Mouse (Mus musculus) left cerebral cortex, adult 2 months (tissue): ENCODE measurements at regions not wholly inside any gene's neighbourhood (a gene's known extent, or its start where the extent isn't known, plus 50 kb on each side); places are given as distances from the start of the nearest gene placed in this dataset.

ENCODE experiments used
- DNase-seq, 2 experiments: peaks; one replicate each; pipeline ENCODE4 v3.0.0; 2021 to 2022; ENCODE audit warnings: low spot score in 2 of 2, mixed read lengths in 1 of 2; ENCODE audit errors: extremely low spot score in 1 of 2
- H3K27ac ChIP-seq: fragments of 200-600 bp; 2 replicates; pipeline ENCODE4 v1.8.1; 2022
- H3K4me3 ChIP-seq: fragments of 200-600 bp; 2 replicates; pipeline ENCODE4 v1.8.1; 2022
- CTCF ChIP-seq: fragments of 200-600 bp; IDR thresholded peaks from 2 replicates; pipeline ENCODE4 v1.8.1; 2022; ENCODE audit warnings: antibody characterized with exemption, mild to moderate bottlenecking, moderate library complexity
- intact Hi-C: fragments of 180-260 bp; cut with DNase I; formaldehyde crosslinking; loops from one replicate; pipeline ENCODE4 v1.15.1; 2025

DNA sequence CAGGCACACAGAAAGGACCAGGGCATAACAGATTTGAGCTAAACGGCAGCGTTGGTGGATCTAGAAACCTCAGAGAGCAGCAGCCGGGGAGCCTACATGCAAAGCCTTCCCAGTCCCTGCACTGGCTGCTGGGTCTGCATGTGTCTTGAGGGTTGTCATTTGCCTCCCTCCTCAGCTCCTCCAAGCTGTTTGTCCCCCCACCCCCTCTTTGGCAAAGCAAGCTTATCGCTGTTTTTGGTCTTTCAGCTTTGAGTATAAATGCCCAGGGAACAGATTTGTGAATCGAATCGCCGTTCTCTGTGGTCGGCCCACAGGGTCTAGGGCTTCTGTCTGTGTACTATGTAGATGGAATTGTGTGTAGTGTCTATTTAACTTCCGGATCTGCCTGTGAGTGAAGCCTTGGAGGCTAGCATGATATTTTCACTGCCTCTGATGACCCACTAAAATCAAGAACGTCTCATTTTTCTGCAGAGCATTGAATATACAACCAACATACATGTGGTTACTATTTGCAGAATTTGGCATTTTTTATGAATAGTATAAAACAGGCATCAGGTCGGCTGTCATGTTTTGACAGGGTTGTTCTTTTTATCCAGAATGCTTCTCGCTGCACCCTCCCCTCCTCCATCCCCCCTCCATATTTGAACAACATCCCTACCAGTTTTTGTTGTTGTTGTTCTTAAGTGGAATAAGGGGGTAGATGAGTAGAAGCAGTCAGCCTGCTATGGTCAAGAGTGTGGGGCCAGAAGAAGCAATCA lies 121.3 kb upstream of the Gm10295 start:
- no peak for TF ChIP-seq CTCF
- intact Hi-C loops, result no loop called here
- H3K4me3 ChIP-seq, result peak overlapping the region; percentile 18; the same call in 1 of the 2 replicates
- no peak overlapping the region for H3K27ac ChIP-seq
- DNase-seq, result no peak

GRCm38 (mm10) chr7:71471658-71472383 lies 120.5 kb upstream of the Gm10295 start:
- intact Hi-C loops, result no loop called here
- TF ChIP-seq CTCF, result no peak
- Histone ChIP-seq H3K4me3 (peak overlapping the region; percentile 18; the same call in 1 of the 2 replicates), H3K27ac (0 out of 2 replicates have a peak overlapping the region, but pooled peaks have one; percentile 11)
- DNase-seq, result peak in 1 of 2 experiments; percentile 15

DNA sequence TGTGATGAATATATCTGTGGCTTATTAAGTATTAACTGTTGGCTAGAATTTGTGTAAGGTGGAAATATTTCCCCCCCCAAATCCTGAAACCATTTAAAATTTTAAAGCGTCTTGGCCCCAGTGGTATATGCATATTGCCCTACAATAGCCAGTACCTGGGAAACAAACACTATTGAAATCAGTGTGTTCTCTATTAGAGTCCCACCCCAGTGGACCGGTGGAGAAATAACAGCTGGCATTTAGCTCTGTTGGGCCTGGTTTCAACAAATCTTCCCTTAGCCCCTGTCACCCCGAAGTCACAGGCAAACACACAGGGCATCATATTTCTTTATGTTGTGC lies 120.0 kb upstream of the Gm10295 start:
- TF ChIP-seq CTCF, result no peak
- intact Hi-C loops, result no loop called here
- Histone ChIP-seq H3K4me3 (no peak overlapping the region), H3K27ac (no peak overlapping the region)
- no peak for DNase-seq

GRCm38 (mm10) chr7:71470418-71470817 lies 119.1 kb upstream of the Gm10295 start:
- no peak for TF ChIP-seq CTCF
- Histone ChIP-seq H3K4me3 (no peak overlapping the region), H3K27ac (no peak overlapping the region)
- DNase-seq, result no peak
- intact Hi-C loops, result no loop called here

GRCm38 (mm10) chr7:71469951-71470350 lies 118.7 kb upstream of the Gm10295 start:
- TF ChIP-seq CTCF, result no peak
- DNase-seq, result no peak
- Histone ChIP-seq H3K4me3 (no peak overlapping the region), H3K27ac (no peak overlapping the region)
- intact Hi-C loops, result no loop called here

- intact Hi-C loops, result no loop called here
- DNase-seq, result no peak
- TF ChIP-seq CTCF, result no peak
Measured at GRCm38 (mm10) chr7:71467436-71468127, 116.3 kb upstream of the Gm10295 start.

GRCm38 (mm10) chr7:71464127-71464526 lies 112.8 kb upstream of the Gm10295 start:
- TF ChIP-seq CTCF, result no peak
- intact Hi-C loops, result no loop called here
- Histone ChIP-seq H3K27ac (no peak overlapping the region), H3K4me3 (no peak overlapping the region)
- no peak for DNase-seq

More at GRCm38 (mm10) chr7:71467436-71468127, 116.3 kb upstream of the Gm10295 start:
- Histone ChIP-seq H3K4me3 (no peak overlapping the region), H3K27ac (no peak overlapping the region)

DNA sequence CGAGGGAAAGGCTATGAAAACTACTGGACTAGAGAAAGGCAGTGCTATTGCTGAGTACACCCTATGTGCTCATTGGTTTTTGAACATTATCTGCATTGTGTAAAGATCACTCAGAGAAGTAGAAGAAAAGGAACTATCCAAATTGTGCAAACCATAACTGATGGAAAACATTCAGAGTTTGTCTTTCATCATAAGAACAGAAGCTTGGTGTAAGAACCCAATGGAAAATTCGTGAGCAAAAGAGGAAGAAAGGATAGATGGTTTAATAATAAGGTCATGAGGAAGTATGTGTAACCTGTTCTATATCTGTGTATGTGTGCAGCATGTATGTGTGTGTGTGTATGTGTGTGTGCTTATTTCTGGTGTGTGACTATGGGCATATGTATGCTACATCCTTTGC lies 112.3 kb upstream of the Gm10295 start:
- no peak overlapping the region for H3K4me3 ChIP-seq
- no peak for TF ChIP-seq CTCF
- no peak for DNase-seq
- intact Hi-C loops, result no loop called here
- H3K27ac ChIP-seq, result no peak overlapping the region

GRCm38 (mm10) chr7:71459805-71460204 lies 108.5 kb upstream of the Gm10295 start:
- no peak for TF ChIP-seq CTCF
- no peak for DNase-seq
- Histone ChIP-seq H3K4me3 (no peak overlapping the region), H3K27ac (no peak overlapping the region)
- intact Hi-C loops, result no loop called here

DNA sequence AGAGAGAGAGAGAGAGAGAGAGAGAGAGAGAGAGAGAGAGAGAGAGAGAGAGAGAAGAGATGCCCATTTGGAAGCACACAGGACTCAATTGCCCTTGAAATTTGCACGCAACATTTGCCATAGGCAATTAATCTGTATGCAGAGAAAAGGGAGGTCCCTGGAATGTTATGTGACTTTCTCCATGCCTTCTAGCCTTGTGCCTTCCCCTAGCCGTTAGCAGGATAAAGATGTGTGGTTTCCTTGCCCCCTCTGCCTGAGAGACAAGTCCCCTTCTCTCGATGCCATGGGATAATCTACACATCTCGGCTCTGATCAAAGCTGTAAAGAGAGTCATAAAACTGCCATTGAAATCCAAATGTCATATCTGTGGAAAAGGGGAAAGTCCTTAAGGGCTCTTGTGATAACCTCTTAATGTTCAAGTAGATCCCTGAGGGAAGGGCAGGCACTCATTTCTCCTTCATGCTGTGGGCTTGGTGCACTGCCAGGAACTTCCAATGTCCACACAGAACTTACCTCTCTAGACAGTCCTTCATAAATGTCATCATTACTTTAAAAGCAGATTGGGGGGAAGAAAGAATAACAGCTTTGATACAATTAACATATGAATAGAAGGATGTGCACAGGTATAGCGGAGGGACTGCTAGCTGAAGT lies 106.9 kb upstream of the Gm10295 start:
- intact Hi-C loops, result no loop called here
- Histone ChIP-seq H3K27ac (no peak overlapping the region), H3K4me3 (no peak overlapping the region)
- no peak for TF ChIP-seq CTCF
- no peak for DNase-seq

- DNase-seq, result no peak
- no peak for TF ChIP-seq CTCF
Measured at GRCm38 (mm10) chr7:71457409-71458103, 106.3 kb upstream of the Gm10295 start.

More at GRCm38 (mm10) chr7:71457409-71458103, 106.3 kb upstream of the Gm10295 start:
- Histone ChIP-seq H3K4me3 (no peak overlapping the region), H3K27ac (no peak overlapping the region)
- intact Hi-C loops, result no loop called here
